Mouse (Mus musculus) thymus, adult 2 months (tissue): Measurements from ENCODE around the gene Slc10a6.

Source experiments
- CTCF ChIP-seq: fragments of 200-500 bp; IDR thresholded peaks from 2 replicates; pipeline ENCODE4 v1.5.1; 2012; ENCODE audit warnings: mild to moderate bottlenecking, control low read depth, low read length, moderate library complexity, borderline replicate concordance; ENCODE audit not compliant: control insufficient read depth, poor library complexity, insufficient read depth; ENCODE audit errors: extremely low read depth
- POLR2A ChIP-seq: fragments of 200-500 bp; IDR thresholded peaks from 2 replicates; pipeline ENCODE4 v1.6.1; 2012; ENCODE audit warnings: mild to moderate bottlenecking, low read length, control low read depth, moderate library complexity; ENCODE audit not compliant: control insufficient read depth, poor library complexity, insufficient read depth; ENCODE audit errors: extremely low read depth

- TF ChIP-seq CTCF, result no peak
- TF ChIP-seq POLR2A, result no peak
Observed at GRCm38 (mm10) chr5:103644167-103644566, 15.0 kb upstream of the Slc10a6 start.
